8 mouse cellular contexts compared by ENCODE assay signal in the genomic region with DNA sequence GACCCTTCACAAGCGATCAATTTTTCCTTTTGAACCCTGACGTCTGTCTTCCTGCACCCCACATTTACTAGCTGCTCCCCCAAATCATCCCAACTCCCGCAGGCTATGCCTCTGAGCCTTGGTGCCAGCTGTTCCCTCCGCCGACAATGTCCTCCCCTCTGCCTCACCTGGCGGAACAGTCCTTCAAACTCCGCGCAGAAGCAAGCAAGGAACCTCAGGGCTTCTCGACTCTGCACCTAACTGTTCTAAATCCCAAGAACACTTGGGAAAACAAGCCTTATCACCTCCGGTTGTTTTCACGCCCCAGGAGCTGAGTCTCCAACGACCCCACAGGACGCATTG. TPM values are rescaled to one million over a fixed set of nuclear protein-coding genes. Genes with fewer than 3 reads are reported as not detected.
A peak's percentile ranks its signal among the peaks of the same experiment; 100 is the strongest.
DNase-seq lines count a peak whose midpoint lies in the region; ATAC-seq and TF ChIP-seq lines count a peak whose summit lies in the region.

No protein-coding gene starts in this region.

- peak overlapping the region; percentile 92 for H3K27ac ChIP-seq in heart, embryonic 11.5 days (ENCODE audit: low read depth, low read length)
- H3K27ac ChIP-seq in bone marrow macrophage, adult 2 months (ENCODE audit: insufficient read depth, low read depth, low read length) = peak overlapping the region; percentile 98
- H3K27ac ChIP-seq in heart, embryonic 13.5 days (replicated peaks) = peak overlapping the region; percentile 99

- no peaks in the 10 kb centered on the region for H3K27me3 ChIP-seq in heart, embryonic 11.5 days (ENCODE audit: control insufficient read depth, insufficient read depth, low read length)
- H3K27me3 ChIP-seq in heart, embryonic 13.5 days (replicated peaks) = no peaks in the 10 kb centered on the region
- H3K27me3 ChIP-seq in myocyte (ENCODE audit: control insufficient read depth, insufficient read depth, insufficient read length) = no peaks in the 10 kb centered on the region

- under 1% methylated on average over 13 of the region's 13 CpGs for WGBS in heart, embryonic 11.5 days (ENCODE audit: insufficient replicate concordance)
- under 1% methylated on average over 13 of the region's 13 CpGs for WGBS in heart, embryonic 13.5 days

- TF ChIP-seq POLR2A in bone marrow macrophage, adult 2 months (IDR thresholded peaks at IDR 0.05; ENCODE audit: borderline replicate concordance, low read depth, low read length) = no peak
- TF ChIP-seq POLR2A in myocyte (IDR thresholded peaks at IDR 0.05; ENCODE audit: insufficient read length, low read depth) = no peak

- DNase-seq in heart, postnatal 36 days = no peak
- DNase-seq in kidney, postnatal 25 days = peak; percentile 19 to 50
- no peak for DNase-seq in B cell, adult 2 months

- H3K79me2 ChIP-seq in myocyte (ENCODE audit: control insufficient read depth, insufficient read depth) = peaks cover 60% of the 10 kb centered on the region

- intact Hi-C loops in heart, postnatal 36 days (cut with DNase I) = loop anchor here (2.0 to 5.0 kb wide), 4 partner anchors 16 to 128 kb away; partner anchors contain the start of gene Mkrn2

- peak overlapping the region; percentile 80 for H3ac ChIP-seq in myocyte (ENCODE audit: control insufficient read depth, insufficient read length)

- peak overlapping the region; percentile 68 for H3K4me3 ChIP-seq in heart, embryonic 11.5 days (ENCODE audit: low read depth, low read length)
- peak overlapping the region; percentile 98 for H3K4me3 ChIP-seq in bone marrow macrophage, adult 2 months (ENCODE audit: insufficient read depth, low read length)
- peak overlapping the region; percentile 98 for H3K4me3 ChIP-seq in heart, embryonic 13.5 days
- peak overlapping the region; percentile 88 for H3K4me3 ChIP-seq in myocyte

- H3K9ac ChIP-seq in heart, embryonic 11.5 days (ENCODE audit: low read depth, low read length) = peak overlapping the region; percentile 89
- H3K9ac ChIP-seq in heart, embryonic 13.5 days = peak overlapping the region; percentile 100

- no peaks in the 10 kb centered on the region for H3K9me3 ChIP-seq in heart, embryonic 11.5 days (replicated peaks; ENCODE audit: control insufficient read depth, low read length)
- H3K9me3 ChIP-seq in heart, embryonic 13.5 days = no peaks in the 10 kb centered on the region

- no peak for ATAC-seq in heart, embryonic 11.5 days (replicated peaks; ENCODE audit: insufficient number of reproducible peaks, low FRiP score, low TSS enrichment)
- ATAC-seq in heart, embryonic 13.5 days (ENCODE audit: extremely low read depth, insufficient number of reproducible peaks, low FRiP score, low TSS enrichment) = no peak
- no peak for ATAC-seq in frontal cortex, adult (ENCODE audit: low TSS enrichment)

- H3K4me2 ChIP-seq in heart, embryonic 11.5 days = peak overlapping the region; percentile 96
- H3K4me2 ChIP-seq in heart, embryonic 13.5 days = peak overlapping the region; percentile 81
- peak overlapping the region; percentile 95 for H3K4me2 ChIP-seq in myocyte (ENCODE audit: low read depth)

- H3K36me3 ChIP-seq in heart, embryonic 11.5 days (ENCODE audit: control insufficient read depth, insufficient read depth, low read length) = no peaks in the 10 kb centered on the region
- H3K36me3 ChIP-seq in heart, embryonic 13.5 days = no peaks in the 10 kb centered on the region
- no peaks in the 10 kb centered on the region for H3K36me3 ChIP-seq in myocyte (ENCODE audit: control insufficient read depth, insufficient read depth)

- H3K4me1 ChIP-seq in heart, embryonic 11.5 days (ENCODE audit: control insufficient read depth, insufficient read depth, low read length) = peaks cover 15% of the 10 kb centered on the region; the same call in 1 of the 2 replicates
- H3K4me1 ChIP-seq in bone marrow macrophage, adult 2 months (ENCODE audit: control insufficient read depth, insufficient read depth, low read length) = peaks cover 26% of the 10 kb centered on the region
- peaks cover 44% of the 10 kb centered on the region for H3K4me1 ChIP-seq in heart, embryonic 13.5 days

- no peak for TF ChIP-seq CTCF in bone marrow macrophage, adult 2 months (IDR thresholded peaks at IDR 0.05; ENCODE audit: low read depth, low read length)

TF ChIP-seq in myocyte, 11 proteins besides CTCF, POLR2A, EP300 and RAD21:
- TF ChIP-seq SRF (IDR thresholded peaks at IDR 0.05; ENCODE audit: control insufficient read depth, insufficient read length, low read depth) (no peak), MAX (IDR thresholded peaks at IDR 0.05; ENCODE audit: low read depth) (no peak), USF1 (IDR thresholded peaks at IDR 0.05; ENCODE audit: low read depth) (no peak), TCF3 (IDR thresholded peaks at IDR 0.05; ENCODE audit: insufficient read length, low read depth) (no peak), E2F4 (IDR thresholded peaks at IDR 0.05; ENCODE audit: insufficient read depth) (no peak), MYOD1 (IDR thresholded peaks at IDR 0.05; ENCODE audit: control insufficient read depth in 1 of 3, insufficient read length in 2 of 3, low read depth in 2 of 3) (peak in 1 of 3 experiments; percentile 38), POLR2AphosphoS2 (IDR thresholded peaks at IDR 0.05; ENCODE audit: insufficient read length, low read depth) (no peak), TCF12 (IDR thresholded peaks at IDR 0.05; ENCODE audit: insufficient read depth, poor library complexity, severe bottlenecking) (no peak), MYOG (IDR thresholded peaks at IDR 0.05; ENCODE audit: control insufficient read depth in 1 of 3, insufficient read depth in 1 of 3, insufficient read length in 2 of 3, low read depth in 2 of 3) (peak in 1 of 3 experiments; percentile 26)

RNA-seq across cellular contexts. Expression of gene Raf1, which starts 1.3 kb away (rescaled TPM):
- 96.3 and 107 TPM in 2 replicates for polyA plus RNA-seq in heart, embryonic 11.5 days (2014; fragmentation: Nextera tagmentation; extraction: Ambion mirVana)
- total RNA-seq in heart, postnatal 36 days (2021) = 100 to 1,000 TPM; 113 to 115 TPM
- polyA plus RNA-seq in bone marrow macrophage, adult 2 months (2012; ENCODE audit: insufficient read depth, insufficient read length, missing spikeins) = 89.1 and 89.4 TPM in 2 replicates
- polyA plus RNA-seq in heart, embryonic 13.5 days (2015; fragmentation: Nextera tagmentation; extraction: Ambion mirVana) = 85.0 and 85.7 TPM in 2 replicates
- 81.2 TPM for polyA plus RNA-seq in myocyte (2012; fragmentation: generic; extraction: Trizol)

Comparison
In these comparisons a context has a peak if more than half of its experiments do, and no peak if none do; other contexts are left out.
1. DNase-seq: peak in kidney, postnatal 25 days (2 of 2); none in heart, postnatal 36 days (0 of 2) and B cell, adult 2 months (0 of 2).
2. Peak in every context shown above with its lines, with median percentiles within 50 percentile points of each other: H3K27ac ChIP-seq, H3K4me2 ChIP-seq and H3K4me3 ChIP-seq.